Mouse (Mus musculus) lung, postnatal 14 days (tissue): ENCODE measurements around the gene Olfr1344.
A peak's percentile ranks its signal among the peaks of the same experiment; 100 is the strongest.
"Not testable (repeated sequence)": the region's sequence is repeated elsewhere in the genome, so short reads cannot be mapped to it uniquely, and the experiment has no call there.

Experiments
- DNase-seq: peaks from one replicate; pipeline ENCODE4 v3.0.0; 2021

Gene Olfr1344

GRCm38 (mm10) chr7:6438388-6438787 lies at the start of gene Olfr1344:
TSS of gene Olfr1344 (plus strand) at chr7:6438688.
- no peak for DNase-seq

GRCm38 (mm10) chr7:6388971-6389370 lies 49.5 kb upstream of the Olfr1344 start:
- no peak for DNase-seq

GRCm38 (mm10) chr7:6389449-6389848 lies 49.0 kb upstream of the Olfr1344 start:
- no peak for DNase-seq

GRCm38 (mm10) chr7:6397996-6398975 lies 40.2 kb upstream of the Olfr1344 start, which contains the start of gene Smim17:
TSS of gene Smim17 (plus strand) at chr7:6398715.
- DNase-seq, result peak; percentile 26

- DNase-seq, result peak; percentile 98
Measured at GRCm38 (mm10) chr7:6410043-6410442, 28.4 kb upstream of the Olfr1344 start, which contains the start of gene Gm20715. TSS of gene Gm20715 (plus strand) at chr7:6410277.

- no peak for DNase-seq
Measured at GRCm38 (mm10) chr7:6414626-6415441, 23.7 kb upstream of the Olfr1344 start.

GRCm38 (mm10) chr7:6415442-6415787 lies 23.1 kb upstream of the Olfr1344 start:
- no peak for DNase-seq

- no peak for DNase-seq
Measured at GRCm38 (mm10) chr7:6419894-6420293, 18.6 kb upstream of the Olfr1344 start.

- no peak for DNase-seq
Measured at GRCm38 (mm10) chr7:6429381-6429780, 9.1 kb upstream of the Olfr1344 start.

GRCm38 (mm10) chr7:6430342-6430741 lies 8.1 kb upstream of the Olfr1344 start:
- peak; percentile 40 for DNase-seq

- DNase-seq, result no peak
Measured at GRCm38 (mm10) chr7:6441173-6441572, 2.7 kb downstream of the Olfr1344 start.

- DNase-seq, result no peak
Measured at GRCm38 (mm10) chr7:6447771-6448170, 9.3 kb downstream of the Olfr1344 start.

GRCm38 (mm10) chr7:6455868-6456267 lies 17.4 kb downstream of the Olfr1344 start, which contains the start of gene Olfr1336:
TSS of gene Olfr1336 (plus strand) at chr7:6456168.
- no peak for DNase-seq

- no peak for DNase-seq
Measured at GRCm38 (mm10) chr7:6456399-6456798, 17.9 kb downstream of the Olfr1344 start.

- DNase-seq, result no peak
Measured at GRCm38 (mm10) chr7:6466951-6467350, 28.5 kb downstream of the Olfr1344 start, which contains the start of gene Olfr1346. TSS of gene Olfr1346 (plus strand) at chr7:6467101.

GRCm38 (mm10) chr7:6477633-6478032 lies 39.1 kb downstream of the Olfr1344 start:
- DNase-seq, result not testable (repeated sequence)

- no peak for DNase-seq
Measured at GRCm38 (mm10) chr7:6486841-6487240, 48.4 kb downstream of the Olfr1344 start, which contains the start of gene Olfr5. TSS of gene Olfr5 (minus strand) at chr7:6486941.
